Mouse (Mus musculus): Measurements from ENCODE around the gene Hoxb8. TPM values are rescaled to one million over a fixed set of nuclear protein-coding genes. Genes with fewer than 3 reads are reported as not detected.
A peak's percentile ranks its signal among the peaks of the same experiment; 100 is the strongest.

Gene Hoxb8
- polyA plus RNA-seq, 1 experiment: not detected

GRCm38 (mm10) chr11:96298895-96299667, 17.4 kb downstream of the Hoxb8 start:
- peaks cover 4% of the 10 kb centered on the region; the same call in 1 of the 2 replicates for H3K9me3 ChIP-seq
- peaks cover 38% of the 10 kb centered on the region for H3K4me1 ChIP-seq
- peak overlapping the region; percentile 53 for H3K4me3 ChIP-seq (replicated peaks)
- TF ChIP-seq GATA1 (IDR thresholded peaks at IDR 0.05; ENCODE audit: borderline replicate concordance, low read length): no peak
- TF ChIP-seq FLI1 (IDR thresholded peaks at IDR 0.05; ENCODE audit: low read length): no peak
- peaks cover 98% of the 10 kb centered on the region for H3K27me3 ChIP-seq (replicated peaks)
- H3K36me3 ChIP-seq (replicated peaks; ENCODE audit: low read length): no peaks in the 10 kb centered on the region

- Histone ChIP-seq H3K36me3 (replicated peaks; ENCODE audit: low read length) (no peaks in the 10 kb centered on the region), H3K27me3 (replicated peaks) (peaks cover 98% of the 10 kb centered on the region), H3K4me3 (replicated peaks) (no peak overlapping the region), H3K9me3 (peaks cover 4% of the 10 kb centered on the region; the same call in 1 of the 2 replicates), H3K4me1 (peaks cover 31% of the 10 kb centered on the region)
- TF ChIP-seq FLI1 (IDR thresholded peaks at IDR 0.05; ENCODE audit: low read length): no peak
- TF ChIP-seq GATA1 (IDR thresholded peaks at IDR 0.05; ENCODE audit: borderline replicate concordance, low read length): no peak
These were observed 18.1 kb downstream of the Hoxb8 start for GRCm38 (mm10) chr11:96299781-96300180.

GRCm38 (mm10) chr11:96300354-96301063, 18.8 kb downstream of the Hoxb8 start:
- Histone ChIP-seq H3K27me3 (replicated peaks) (peaks cover 99% of the 10 kb centered on the region), H3K4me1 (peaks cover 28% of the 10 kb centered on the region), H3K9me3 (peaks cover 4% of the 10 kb centered on the region; the same call in 1 of the 2 replicates), H3K36me3 (replicated peaks; ENCODE audit: low read length) (no peaks in the 10 kb centered on the region), H3K4me3 (replicated peaks) (no peak overlapping the region)
- TF ChIP-seq GATA1 (IDR thresholded peaks at IDR 0.05; ENCODE audit: borderline replicate concordance, low read length) (no peak), FLI1 (IDR thresholded peaks at IDR 0.05; ENCODE audit: low read length) (no peak)

- peaks cover 28% of the 10 kb centered on the region for H3K4me1 ChIP-seq
- H3K27me3 ChIP-seq (replicated peaks): peaks cover 99% of the 10 kb centered on the region
- no peak overlapping the region for H3K4me3 ChIP-seq (replicated peaks)
- peaks cover 4% of the 10 kb centered on the region; the same call in 1 of the 2 replicates for H3K9me3 ChIP-seq
- H3K36me3 ChIP-seq (replicated peaks; ENCODE audit: low read length): no peaks in the 10 kb centered on the region
- TF ChIP-seq FLI1 (IDR thresholded peaks at IDR 0.05; ENCODE audit: low read length): no peak
- TF ChIP-seq GATA1 (IDR thresholded peaks at IDR 0.05; ENCODE audit: borderline replicate concordance, low read length): no peak
These were observed 19.3 kb downstream of the Hoxb8 start for GRCm38 (mm10) chr11:96301064-96301431.

- Histone ChIP-seq H3K9me3 (peaks cover 4% of the 10 kb centered on the region; the same call in 1 of the 2 replicates), H3K4me1 (peaks cover 28% of the 10 kb centered on the region), H3K36me3 (replicated peaks; ENCODE audit: low read length) (no peaks in the 10 kb centered on the region), H3K4me3 (replicated peaks) (no peak overlapping the region), H3K27me3 (replicated peaks) (peaks cover 99% of the 10 kb centered on the region)
- TF ChIP-seq GATA1 (IDR thresholded peaks at IDR 0.05; ENCODE audit: borderline replicate concordance, low read length) (no peak), FLI1 (IDR thresholded peaks at IDR 0.05; ENCODE audit: low read length) (no peak)
These were observed 20.1 kb downstream of the Hoxb8 start for GRCm38 (mm10) chr11:96301837-96302236.

GRCm38 (mm10) chr11:96302381-96303150, 20.9 kb downstream of the Hoxb8 start:
- Histone ChIP-seq H3K9me3 (peaks cover 4% of the 10 kb centered on the region; the same call in 1 of the 2 replicates), H3K27me3 (replicated peaks) (peaks cover 99% of the 10 kb centered on the region), H3K4me3 (replicated peaks) (peak overlapping the region; percentile 88), H3K4me1 (peaks cover 28% of the 10 kb centered on the region), H3K36me3 (replicated peaks; ENCODE audit: low read length) (no peaks in the 10 kb centered on the region)
- TF ChIP-seq FLI1 (IDR thresholded peaks at IDR 0.05; ENCODE audit: low read length): no peak
- TF ChIP-seq GATA1 (IDR thresholded peaks at IDR 0.05; ENCODE audit: borderline replicate concordance, low read length): no peak

GRCm38 (mm10) chr11:96303151-96304099, 21.7 kb downstream of the Hoxb8 start, which contains the start of gene Hoxb5:
Gene Hoxb5, plus strand, starts transcription at chr11:96303336.
- TF ChIP-seq GATA1 (IDR thresholded peaks at IDR 0.05; ENCODE audit: borderline replicate concordance, low read length): no peak
- TF ChIP-seq FLI1 (IDR thresholded peaks at IDR 0.05; ENCODE audit: low read length): no peak
- H3K4me3 ChIP-seq (replicated peaks): peak within 1 kb of the TSS; percentile 88
- peaks cover 4% of the 10 kb centered on the region; the same call in 1 of the 2 replicates for H3K9me3 ChIP-seq
- no peaks in the 10 kb centered on the region for H3K36me3 ChIP-seq (replicated peaks; ENCODE audit: low read length)
- peaks cover 99% of the 10 kb centered on the region for H3K27me3 ChIP-seq (replicated peaks)
- H3K4me1 ChIP-seq: peaks cover 28% of the 10 kb centered on the region

GRCm38 (mm10) chr11:96304381-96305195, 22.9 kb downstream of the Hoxb8 start:
- Histone ChIP-seq H3K27me3 (replicated peaks) (peaks cover 99% of the 10 kb centered on the region), H3K9me3 (peaks cover 4% of the 10 kb centered on the region; the same call in 1 of the 2 replicates)
- TF ChIP-seq GATA1 (IDR thresholded peaks at IDR 0.05; ENCODE audit: borderline replicate concordance, low read length) (no peak), FLI1 (IDR thresholded peaks at IDR 0.05; ENCODE audit: low read length) (no peak)

More at GRCm38 (mm10) chr11:96304381-96305195, 22.9 kb downstream of the Hoxb8 start:
- no peak overlapping the region for H3K4me3 ChIP-seq (replicated peaks)
- no peaks in the 10 kb centered on the region for H3K36me3 ChIP-seq (replicated peaks; ENCODE audit: low read length)
- H3K4me1 ChIP-seq: peaks cover 20% of the 10 kb centered on the region
